Mouse (Mus musculus) mature B cell (primary cell): ENCODE results near the gene Lypla2.

Experiments used
- in situ Hi-C: fragments of 300-500 bp; cut with MboI; formaldehyde crosslinking; loops from 2 replicates; pipeline ENCODE4 v1.14.3; 2019

The Lypla2 gene

DNA sequence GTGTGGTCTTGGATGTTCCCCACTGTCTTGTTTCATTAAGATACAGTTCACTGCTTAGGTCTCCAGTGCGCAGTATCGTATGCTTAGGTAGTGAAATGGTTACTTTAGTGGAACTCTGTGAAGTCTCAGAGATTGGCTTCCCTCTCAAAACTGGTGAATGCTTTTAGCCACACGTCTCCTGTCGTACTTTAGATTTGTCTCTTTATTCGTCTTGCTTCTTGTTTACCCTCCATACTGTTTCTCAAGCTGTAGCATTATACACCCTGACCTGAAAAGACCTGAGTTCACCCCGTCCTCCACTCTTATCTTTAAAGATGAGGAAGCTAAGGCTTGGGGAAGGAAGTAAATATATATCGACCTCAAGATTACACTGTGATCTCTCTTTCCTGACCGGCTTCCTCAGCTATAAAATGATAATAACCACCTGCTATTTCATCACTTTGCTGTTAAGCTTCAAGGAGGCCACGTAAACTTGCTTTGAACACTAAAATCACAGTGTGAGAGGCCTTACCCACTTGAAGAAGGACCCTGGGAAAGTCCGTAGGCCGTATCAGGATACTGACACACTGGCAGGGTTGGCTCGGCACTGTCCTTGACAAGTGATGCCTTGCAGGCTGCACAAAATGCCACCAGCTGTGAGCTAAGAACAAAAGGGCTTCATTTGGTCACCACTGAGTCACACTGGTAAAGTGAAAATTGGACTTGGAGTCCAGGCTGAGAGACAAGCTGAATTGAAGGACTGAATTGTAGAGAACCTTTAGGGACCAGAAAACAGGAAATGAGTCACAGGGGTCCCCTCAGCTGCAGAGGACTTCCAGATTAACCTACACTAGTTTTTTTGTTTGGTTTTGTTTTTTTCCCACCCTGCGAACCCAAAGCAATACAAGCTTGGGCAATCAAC, 735 bp upstream of the Lypla2 start:
- in situ Hi-C loops: no loop called here

DNA sequence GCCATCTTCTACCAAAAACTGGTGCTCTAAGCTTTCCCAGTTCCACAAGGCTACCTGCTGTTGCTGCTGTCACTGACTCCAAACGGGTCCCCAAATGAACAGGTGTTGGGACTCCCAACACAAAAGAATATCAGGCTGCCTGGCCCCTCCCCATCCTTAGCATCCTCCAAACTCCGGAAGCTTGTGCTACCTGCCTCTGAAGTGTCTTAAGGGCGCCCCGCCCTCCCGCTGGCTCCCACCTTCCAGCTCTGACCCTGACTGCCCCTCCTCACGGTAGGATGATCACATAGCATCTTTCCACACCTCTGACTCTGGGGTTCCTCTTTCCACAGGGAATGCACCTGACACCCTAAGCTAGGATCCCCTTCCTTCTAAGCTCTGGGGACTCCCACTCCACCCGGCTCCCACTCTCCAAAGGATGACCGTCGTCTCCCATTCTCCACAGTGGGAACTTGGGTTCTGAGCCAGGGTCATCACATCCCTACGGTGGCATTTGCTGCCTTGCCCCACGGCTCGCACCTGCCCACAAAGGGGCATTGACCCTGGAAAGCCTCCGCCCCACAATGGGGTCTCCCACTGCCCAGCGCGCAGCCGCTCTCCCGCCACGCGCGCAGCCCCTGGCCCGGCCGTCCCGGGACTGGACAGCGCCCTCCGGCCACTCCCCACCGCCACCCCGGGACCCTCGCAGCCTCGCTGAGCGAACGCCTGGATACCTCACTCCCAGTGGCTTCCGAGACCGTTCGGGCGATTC, 446 bp downstream of the Lypla2 start:
- in situ Hi-C loops: no loop called here

DNA sequence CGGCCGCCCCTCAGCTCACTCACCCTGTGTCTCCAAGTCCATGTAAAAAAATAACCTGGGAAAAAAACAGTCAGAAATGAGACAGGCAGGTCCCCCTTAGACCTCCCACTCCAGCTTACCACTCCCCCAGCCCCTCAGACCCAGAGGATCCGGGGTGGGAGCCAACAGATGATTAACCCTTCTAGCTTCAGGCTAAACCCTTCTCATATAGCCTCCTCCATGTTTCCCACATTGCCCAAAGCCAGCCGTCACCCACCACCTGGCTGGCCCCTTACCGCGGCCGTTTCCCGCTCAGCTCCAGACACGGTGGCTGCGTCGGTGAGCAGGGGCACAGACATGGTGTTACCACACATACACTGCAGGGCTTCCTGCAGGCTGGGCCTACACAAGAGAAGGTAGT, 1.8 kb downstream of the Lypla2 start:
- in situ Hi-C loops: no loop called here

DNA sequence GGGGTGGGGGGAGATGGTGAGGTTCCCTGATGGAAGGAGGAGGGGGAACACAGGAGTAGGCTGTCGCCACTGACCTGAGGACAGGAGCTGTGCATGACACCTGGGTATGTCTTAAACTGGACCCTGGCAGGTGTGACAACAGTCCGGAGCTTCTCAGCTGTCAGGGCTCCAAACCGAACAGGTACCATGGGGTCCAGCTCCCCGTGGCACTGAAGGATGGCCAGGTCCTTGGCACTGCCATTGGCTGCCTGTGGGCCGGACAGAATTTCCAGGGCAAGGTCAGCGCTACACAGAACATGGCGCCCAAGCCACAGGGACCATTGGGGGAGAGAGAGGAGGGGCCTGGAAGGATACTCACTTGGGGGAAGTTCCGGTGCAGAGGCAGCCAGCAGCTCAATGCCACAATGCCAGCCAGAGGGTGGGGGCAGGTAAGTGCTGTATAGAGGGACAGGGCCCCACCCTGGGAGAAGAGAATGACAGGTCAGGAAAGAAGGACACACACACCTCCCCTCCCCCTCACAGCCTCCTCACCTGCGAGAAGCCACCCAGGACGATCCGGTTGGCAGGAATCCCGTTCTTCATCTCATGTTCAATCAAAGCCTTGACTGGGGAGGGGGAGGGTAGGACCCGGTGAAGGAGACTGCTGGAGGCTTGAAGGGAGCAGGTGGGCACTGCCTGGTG, 3.2 kb downstream of the Lypla2 start:
- in situ Hi-C loops: no loop called here

DNA sequence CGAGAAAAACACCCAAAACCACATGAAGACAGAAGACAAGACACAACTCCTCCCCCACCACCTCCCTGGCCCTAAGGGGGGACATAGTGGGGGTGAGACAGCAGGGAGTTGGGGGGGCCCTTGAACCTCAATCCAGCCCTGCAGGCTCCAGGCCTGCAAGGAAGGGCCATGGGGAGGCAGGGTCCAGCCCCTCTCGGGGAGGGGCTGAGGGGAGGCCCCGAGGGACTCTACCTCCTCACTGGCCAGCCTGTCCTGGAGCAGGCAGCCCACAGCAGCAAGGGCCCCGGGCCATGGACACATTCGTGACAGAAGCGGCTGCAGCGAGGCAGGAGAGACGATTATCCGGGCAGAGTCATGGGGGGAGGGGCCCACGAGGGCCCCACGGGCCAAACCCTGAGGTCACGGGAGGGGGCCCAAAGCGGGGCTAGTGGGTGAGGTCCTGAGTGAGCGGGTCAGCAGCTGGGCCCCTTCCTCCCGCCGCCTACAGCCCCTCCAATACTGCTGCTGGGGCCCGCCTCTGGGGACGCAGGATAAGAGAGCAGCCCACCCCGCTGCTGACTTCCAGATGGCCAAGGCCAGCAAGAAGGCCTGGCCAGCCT, 4.1 kb downstream of the Lypla2 start:
- in situ Hi-C loops: no loop called here

DNA sequence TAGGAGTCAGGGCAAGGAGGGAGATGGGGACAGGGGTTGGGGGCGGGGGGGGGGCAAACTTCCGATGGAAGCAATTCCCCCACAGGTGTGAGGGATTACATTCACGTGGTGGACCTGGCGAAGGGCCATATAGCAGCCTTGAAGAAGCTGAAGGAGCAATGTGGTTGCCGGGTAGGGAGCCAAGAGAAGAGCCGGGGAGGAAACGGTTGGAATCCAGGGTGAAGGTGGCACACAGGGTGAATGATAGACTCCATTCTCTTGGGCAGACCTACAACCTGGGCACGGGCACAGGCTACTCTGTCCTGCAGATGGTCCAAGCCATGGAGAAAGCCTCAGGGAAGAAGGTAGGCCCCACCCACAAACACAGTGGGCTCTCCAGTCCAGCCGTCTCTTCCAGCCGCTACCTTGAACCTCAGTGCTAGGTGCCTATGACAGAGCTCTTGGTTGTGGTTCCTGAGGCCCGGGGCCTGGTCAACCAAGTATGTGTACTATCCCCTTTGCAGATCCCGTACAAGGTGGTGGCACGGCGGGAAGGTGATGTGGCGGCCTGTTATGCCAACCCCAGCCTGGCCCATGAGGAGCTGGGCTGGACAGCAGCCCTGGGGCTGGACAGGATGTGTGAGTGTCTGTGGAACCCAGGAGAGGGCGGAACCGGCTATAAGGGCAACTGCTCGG, 5.2 kb downstream of the Lypla2 start:
- in situ Hi-C loops: no loop called here

DNA sequence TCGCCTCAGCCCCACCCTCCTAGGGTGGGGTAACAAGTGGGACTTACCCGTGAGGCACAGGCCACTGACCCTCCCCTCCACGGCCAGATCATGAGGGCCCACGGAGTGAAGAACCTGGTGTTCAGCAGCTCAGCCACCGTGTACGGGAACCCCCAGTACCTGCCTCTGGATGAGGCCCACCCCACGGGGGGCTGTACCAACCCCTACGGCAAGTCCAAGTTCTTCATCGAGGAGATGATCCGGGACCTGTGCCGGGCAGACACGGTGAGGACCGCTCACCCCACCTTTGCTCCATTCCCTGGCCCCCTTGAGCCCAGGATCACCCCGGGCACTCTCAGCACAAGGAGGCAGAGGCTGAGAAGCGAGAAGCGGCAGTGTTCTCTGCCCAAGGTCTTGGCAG, 6.1 kb downstream of the Lypla2 start:
- in situ Hi-C loops: no loop called here

DNA sequence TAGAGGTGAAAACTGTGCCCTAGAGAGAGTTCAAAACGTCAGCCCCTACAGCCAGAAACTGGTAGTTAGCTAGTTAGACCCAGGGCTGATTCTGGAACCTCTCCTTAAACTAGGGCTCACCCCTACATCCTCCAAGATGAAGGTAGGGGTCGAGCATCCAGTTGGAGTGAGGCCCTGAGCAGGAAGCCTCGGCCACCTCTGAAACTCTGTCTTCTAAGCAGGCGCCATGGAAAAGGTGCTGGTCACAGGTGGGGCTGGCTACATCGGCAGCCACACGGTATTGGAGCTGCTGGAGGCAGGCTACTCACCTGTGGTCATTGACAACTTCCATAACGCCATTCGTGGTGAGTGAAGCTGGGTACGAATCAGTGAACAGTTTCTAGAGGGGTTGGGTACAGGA, 7.3 kb downstream of the Lypla2 start:
- in situ Hi-C loops: no loop called here

DNA sequence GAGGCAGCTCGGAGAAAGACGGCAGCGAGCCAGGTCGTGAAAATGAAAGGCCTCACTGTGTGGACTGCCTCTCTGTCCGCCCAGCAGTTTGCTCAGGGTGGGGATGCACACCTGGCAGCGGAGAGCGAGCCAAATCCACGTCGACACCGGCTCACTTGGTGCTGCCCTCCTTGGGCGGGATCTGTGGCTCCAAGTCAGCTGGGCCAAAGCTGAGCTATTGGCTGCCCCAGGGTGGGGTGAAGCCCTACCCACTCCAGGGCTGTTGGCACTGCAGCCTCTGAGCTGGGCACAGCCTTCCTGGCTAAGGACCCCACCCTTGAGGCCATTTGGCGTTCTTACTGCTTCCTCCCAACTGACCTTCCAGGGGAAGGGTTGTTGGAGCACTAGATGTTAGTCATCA, 8.0 kb downstream of the Lypla2 start:
- in situ Hi-C loops: no loop called here

DNA sequence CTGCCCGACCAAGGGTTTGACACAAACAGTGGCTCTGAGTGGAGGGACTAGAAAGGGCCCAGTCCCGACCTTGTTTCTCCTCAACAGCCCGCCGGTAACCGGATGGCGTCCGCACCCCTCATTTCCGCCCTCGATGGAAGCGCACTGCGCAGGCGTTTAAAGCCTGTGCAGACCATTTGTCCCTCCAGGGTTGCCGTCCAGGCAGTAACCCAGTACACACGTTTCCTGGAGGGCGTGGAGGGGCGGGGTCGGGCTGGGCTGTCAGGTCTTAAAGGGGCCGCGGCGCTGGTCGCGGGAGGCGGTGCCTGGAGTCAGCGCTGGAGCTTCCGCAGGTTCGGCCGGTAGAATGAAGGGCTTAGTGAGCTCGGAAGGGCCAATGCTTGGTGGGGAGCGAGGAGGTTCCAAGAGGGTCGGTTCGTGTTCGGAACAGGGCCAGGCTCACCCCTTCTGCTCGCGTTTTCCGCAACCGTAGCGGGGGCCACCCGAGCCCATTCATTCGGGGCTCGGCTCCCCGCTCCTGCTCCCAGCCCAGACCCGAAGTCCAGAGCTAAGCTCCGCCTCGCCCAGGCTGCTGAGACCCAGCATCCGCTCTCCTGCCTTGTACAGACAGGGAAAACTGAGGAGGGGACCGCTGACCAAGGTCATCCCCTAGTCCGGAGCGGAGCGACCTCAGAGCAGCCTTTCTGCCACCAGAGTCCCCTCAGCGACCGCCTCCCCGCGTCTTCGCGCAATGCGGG, 8.8 kb downstream of the Lypla2 start, which contains the start of gene Gale:
Gale (plus strand) TSS at position 271 of the 737 bp plus-strand sequence.
- in situ Hi-C loops: no loop called here

DNA sequence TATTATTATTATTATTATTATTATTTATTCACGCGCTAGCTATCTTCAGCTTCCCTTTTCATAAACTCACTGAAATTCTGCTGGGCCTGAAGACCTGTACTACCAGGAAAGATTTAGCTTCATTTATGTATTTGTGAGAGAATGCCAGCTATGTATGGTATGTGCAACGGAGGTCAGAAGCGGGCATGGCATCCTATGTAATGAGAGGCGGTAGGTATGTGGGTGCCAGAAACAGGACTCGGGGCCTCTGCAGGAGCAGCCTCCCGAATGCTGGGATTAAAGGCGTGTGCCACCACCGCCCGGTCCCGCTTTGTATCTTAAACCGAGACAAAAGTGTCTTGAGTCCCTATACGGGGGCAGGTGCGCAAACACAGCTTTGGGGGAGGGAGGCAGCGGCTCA, 9.5 kb downstream of the Lypla2 start:
- in situ Hi-C loops: no loop called here

DNA sequence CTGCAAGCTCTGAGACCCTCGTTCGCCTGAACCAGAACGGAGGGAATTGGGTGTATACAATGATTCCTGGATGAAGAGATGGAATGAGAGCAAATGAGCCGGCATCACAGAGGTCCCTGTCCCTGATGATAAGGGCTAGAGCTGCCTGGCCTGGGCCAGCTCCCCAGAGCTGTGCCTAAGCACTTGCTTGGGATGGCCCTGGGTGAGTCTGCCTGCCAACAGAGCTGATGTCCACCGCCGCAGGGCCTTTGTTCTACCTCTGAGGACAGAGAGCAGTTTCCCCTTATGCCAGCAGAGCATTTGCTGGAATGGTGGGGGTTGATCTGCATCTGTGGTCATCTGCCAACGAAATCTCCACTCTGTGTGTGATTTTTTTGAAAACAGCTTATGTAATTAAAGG, 10.2 kb downstream of the Lypla2 start:
- in situ Hi-C loops: no loop called here

DNA sequence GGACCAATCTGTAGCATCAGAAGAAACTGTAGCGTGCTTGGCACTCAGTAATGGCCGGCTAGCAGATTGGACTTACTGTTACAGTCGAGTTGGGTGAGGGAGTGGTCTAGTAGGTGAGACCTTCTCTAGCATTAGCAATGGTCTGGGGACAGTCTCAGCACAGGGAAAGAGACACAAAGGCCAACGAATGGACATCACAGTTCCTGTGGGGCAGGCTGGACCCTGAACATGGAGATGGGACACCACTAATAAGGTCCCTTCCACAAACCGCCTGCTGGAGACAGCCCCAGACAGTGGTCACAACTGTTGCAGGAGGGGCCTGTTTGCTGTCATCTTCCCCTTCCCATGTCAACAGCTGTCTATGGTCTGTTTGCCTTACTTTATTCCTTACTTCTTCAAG, 10.7 kb downstream of the Lypla2 start:
- in situ Hi-C loops: no loop called here

DNA sequence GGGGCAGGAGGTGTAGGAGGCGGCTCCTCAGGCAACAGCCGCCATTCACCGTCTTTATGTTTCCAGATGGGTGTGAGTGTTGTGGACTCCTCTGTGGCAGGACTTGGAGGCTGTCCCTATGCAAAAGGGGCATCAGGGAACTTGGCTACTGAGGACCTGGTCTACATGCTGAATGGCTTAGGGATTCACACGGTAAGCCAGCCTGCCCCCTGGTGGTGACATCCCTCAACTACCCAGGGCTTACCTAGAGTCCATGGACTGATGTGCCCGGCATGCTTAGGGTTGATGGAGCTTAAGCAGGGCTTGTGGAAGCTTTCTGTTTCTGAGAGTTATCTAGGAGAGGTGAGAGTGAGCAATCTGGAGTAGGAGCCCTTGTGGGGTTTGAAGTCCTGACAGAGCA, 11.7 kb downstream of the Lypla2 start:
- in situ Hi-C loops: no loop called here

DNA sequence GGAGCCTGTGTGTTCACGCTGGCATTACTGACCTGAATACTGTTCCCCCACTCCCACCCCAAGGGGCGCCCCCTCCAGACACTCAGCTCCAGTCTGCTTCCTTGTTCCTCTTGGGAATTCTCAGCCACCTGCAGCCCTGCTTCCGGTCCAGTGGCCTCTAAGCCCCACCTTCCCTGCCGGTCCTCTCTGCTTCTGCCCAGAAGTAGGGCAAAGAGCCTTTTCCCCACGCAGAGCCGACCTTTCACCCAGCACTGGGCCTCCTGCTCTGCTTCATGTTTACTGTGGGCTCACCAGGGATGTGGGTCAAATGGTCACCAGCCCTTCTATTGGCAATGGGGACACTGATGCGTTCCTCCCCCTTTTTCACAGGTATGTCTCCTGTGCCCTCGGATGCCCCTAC, 14.1 kb downstream of the Lypla2 start:
- in situ Hi-C loops: no loop called here

DNA sequence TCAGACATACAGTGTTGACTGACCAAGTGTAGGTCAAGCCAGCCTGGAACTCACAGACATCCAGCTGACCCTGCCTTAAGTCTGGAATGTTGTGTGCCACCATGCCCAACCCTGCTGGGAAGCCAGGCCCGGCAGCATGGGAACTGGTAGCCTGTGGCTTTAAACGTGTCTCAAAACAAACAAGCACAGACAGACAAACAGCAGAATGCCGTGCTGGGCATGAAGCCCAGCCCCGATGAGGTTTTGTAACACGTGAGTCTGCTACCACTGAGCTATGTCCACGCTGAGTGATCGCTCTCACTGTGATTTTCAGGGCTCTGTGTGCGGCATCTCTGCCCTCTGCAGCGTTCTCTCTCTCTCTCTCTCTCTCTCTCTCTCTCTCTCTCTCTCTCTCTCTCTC, 16.5 kb downstream of the Lypla2 start:
- in situ Hi-C loops: no loop called here

DNA sequence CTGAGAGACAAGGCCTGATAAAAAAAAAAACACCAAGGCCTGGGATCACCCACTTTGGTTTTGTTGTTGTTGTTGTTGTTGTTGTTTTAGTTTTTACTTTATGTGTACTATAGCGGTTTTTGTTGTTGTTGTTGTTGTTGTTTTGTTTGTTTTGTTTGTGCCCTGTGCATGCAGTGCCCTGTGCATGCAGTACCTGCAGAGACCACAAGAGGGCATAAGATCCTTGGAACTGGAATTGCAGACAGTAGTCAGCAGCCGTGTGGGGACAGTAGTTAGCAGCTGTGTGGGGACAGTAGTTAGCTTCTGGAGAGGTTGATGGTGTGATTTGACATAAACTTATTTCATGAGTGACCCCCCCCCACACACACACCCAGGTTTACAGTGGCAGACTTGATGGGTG, 18.2 kb downstream of the Lypla2 start:
- in situ Hi-C loops: no loop called here

DNA sequence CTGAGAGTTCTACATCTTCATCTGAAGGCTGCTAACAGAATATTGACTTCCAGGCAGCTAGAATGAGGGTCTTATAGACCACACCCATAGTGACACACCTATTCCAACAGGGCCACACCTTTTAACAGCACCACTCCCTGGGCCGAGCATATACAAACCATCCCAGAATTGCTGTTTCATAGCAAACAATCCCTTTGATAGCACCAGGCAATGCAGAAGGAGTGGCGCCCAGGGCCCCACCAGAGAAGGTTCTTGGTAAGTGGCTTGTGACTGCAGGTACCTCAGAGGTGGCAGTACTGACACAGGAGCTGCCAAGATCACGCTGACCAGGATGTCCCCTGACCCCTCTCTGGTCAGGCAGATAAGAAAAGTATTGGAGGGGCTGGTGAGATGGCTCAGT, 19.2 kb downstream of the Lypla2 start:
- in situ Hi-C loops: no loop called here

DNA sequence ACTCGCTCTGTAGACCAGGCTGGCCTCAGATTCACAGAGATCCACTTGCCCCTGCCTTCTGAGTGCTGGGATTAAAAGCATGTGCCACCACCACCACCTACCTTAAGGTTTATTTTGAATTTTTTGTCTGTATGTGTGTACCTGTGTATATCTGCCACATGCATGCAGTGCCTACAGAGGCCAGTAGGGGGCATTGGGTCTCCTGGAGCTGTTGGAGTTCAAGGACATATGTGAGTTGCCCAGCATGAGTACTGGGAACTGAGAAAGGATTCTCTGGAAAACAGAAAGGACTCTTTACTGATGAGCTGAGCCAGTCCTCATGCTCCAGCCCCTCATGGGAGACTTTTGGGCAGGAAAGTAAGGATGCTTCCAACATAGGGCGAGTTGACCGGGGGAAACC, 20.9 kb downstream of the Lypla2 start:
- in situ Hi-C loops: no loop called here

DNA sequence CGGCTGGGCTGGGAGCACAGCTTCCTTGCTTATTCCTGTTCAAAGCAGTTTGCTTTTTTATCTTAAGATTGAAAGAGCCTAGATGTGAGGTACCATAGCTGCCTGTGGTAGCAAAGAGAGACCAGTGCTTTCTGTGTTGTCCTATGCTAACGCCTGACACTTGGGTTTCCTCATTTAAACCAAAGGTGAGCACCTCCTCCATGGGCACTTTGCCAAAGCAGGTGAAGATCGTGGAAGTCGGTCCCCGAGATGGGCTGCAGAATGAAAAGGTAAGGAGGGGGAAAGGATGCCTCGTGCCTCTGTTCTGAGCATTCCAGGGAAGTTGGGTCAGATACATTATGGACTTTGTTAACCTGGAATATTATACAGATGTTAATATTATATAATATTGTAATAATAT, 22.1 kb downstream of the Lypla2 start:
- in situ Hi-C loops: no loop called here

DNA sequence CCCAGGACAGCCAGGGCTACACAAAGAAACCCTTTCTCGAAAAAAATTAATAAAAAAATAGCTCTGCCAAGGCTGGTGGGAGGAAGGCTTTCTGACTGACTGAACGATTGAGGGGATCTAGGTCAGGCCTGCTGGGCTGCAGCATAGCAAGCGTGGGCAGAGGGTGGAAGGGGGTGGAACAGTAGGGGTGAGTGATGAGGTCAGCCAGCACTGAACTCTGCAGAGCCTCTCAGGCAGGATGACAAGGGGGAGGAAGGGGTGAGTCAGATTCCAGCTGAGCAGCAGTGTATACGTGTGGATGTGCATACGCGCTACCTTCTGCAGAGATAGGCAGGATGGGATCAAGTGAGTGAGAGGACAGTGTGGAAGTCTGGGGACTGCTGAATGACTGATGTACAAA, 22.5 kb downstream of the Lypla2 start:
- in situ Hi-C loops: loop anchor here (10.0 kb wide), 1 partner anchor 145 kb away; no protein-coding TSS in a partner anchor
